Mouse (Mus musculus) lung, adult 2 months (tissue): ENCODE data around the gene Zfp362.

Source experiments
- CTCF ChIP-seq: fragments of 200-500 bp; IDR thresholded peaks from 2 replicates; pipeline ENCODE4 v1.5.1; 2011; ENCODE audit warnings: mild to moderate bottlenecking, low read length, control low read depth; ENCODE audit not compliant: insufficient read depth
- POLR2A ChIP-seq: fragments of 200-500 bp; IDR thresholded peaks from 2 replicates; pipeline ENCODE4 v1.6.1; 2011; ENCODE audit warnings: low read depth, mild to moderate bottlenecking, control low read depth, low read length, borderline replicate concordance; ENCODE audit errors: extremely low read depth

- TF ChIP-seq POLR2A (no peak), CTCF (no peak)
Measured at GRCm38 (mm10) chr4:128768120-128768519, 37.7 kb downstream of the Zfp362 start.
